Mouse (Mus musculus) spleen, adult 2 months (tissue): ENCODE data around the gene Vmn2r41.
"Not testable (repeated sequence)": the region's sequence is repeated elsewhere in the genome, so short reads cannot be mapped to it uniquely, and the experiment has no call there.

Source experiments
- CTCF ChIP-seq: fragments of 200-500 bp; IDR thresholded peaks from 2 replicates; pipeline ENCODE4 v1.5.1; 2011; ENCODE audit warnings: mild to moderate bottlenecking, inconsistent platforms; ENCODE audit not compliant: insufficient read depth, insufficient read length, insufficient replicate concordance; ENCODE audit errors: extremely low read depth
- POLR2A ChIP-seq: fragments of 200-500 bp; IDR thresholded peaks from 2 replicates; pipeline ENCODE4 v1.6.1; 2011; ENCODE audit warnings: low read depth, low read length, inconsistent platforms

DNA sequence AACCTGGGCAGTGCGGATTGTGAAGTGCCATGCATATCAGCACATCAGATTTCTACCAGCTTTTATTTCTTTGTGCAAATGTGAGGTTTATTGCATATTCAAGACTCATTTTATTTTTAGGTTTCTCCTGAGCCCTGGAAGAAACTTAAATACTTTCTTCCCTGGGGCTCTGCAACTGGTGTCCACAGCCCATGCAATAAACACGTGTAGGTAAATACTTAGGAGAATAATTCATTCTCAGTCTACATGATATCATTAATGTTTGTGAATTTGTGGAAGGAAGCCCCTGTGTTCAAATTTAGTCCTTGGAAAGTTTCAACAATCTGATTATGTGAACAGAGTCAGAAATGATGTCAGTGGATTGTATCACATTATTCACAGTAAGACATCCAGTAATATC lies 38.8 kb upstream of the Vmn2r41 start, which contains the start of gene Vmn2r42:
- TF ChIP-seq CTCF, POLR2A: not testable (repeated sequence)
